In the genomic region with DNA sequence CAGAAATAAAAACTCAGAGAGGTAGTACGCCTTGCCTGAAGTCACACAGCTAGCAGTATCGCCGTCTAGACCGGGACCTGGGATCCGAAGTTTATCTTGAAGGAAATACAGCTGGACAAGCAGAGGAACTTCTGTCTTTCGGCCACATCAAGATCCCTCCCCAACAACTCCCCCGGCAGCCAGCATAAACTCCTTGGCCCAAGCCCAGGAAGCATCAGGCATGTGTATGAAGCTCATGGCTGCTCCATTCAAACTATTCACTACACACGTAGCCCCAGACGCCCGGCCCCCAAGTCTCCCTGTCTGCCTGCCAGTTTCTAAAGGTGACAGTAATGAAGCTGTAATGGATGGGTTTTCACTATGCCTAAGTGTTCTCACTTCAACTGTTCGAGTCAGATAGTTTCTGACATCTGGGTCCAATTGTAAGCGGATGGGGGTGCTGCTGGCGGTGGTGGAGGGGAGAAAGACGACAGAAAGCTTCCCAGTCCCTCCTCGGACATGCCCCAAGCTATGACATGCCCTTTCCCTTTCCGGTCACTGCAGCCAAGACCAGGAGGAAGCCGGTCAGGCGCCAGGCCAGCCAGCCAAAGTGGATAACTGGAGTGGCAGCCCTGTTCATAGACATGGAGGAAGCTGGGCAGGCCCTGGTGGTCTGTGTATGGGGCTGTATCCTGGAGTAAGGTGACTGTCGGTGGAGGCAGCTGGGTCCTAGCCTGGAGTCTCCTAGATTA, we compare ENCODE assay signal across 10 mouse cellular contexts. TPM values are rescaled to one million over a fixed set of nuclear protein-coding genes. Genes with fewer than 3 reads are reported as not detected.
DNase-seq lines count a peak whose midpoint lies in the region; ATAC-seq and TF ChIP-seq lines count a peak whose summit lies in the region.
"Had no signal": no experiment of that assay in that cellular context is flagged by ENCODE, and none has a peak within 500 bp of the region (broad histone marks: within the 10 kb centered on the region; RNA-seq: fewer than 3 reads in every experiment).

No protein-coding gene starts in this region.

- H3K4me3 ChIP-seq in left cerebral cortex, adult 2 months, result no peak overlapping the region
- H3K4me3 ChIP-seq in embryonic facial prominence, embryonic 11.5 days (ENCODE audit: low read depth, low read length), result no peak overlapping the region
- H3K4me3 ChIP-seq in cerebellum, adult 2 months (replicated peaks; ENCODE audit: insufficient read depth, low read depth, low read length), result no peak overlapping the region
- H3K4me3 ChIP-seq: limb, embryonic 15.5 days had no signal

- ATAC-seq in embryonic facial prominence, embryonic 11.5 days (replicated peaks; ENCODE audit: insufficient number of reproducible peaks, low FRiP score, low TSS enrichment, low read depth), result no peak

- H3K36me3 ChIP-seq in embryonic facial prominence, embryonic 11.5 days (replicated peaks; ENCODE audit: control insufficient read depth, insufficient read depth, low read depth, low read length), result no peaks in the 10 kb centered on the region
- H3K36me3 ChIP-seq: limb, embryonic 15.5 days had no signal

- H3K9ac ChIP-seq in embryonic facial prominence, embryonic 11.5 days (replicated peaks; ENCODE audit: low read length), result peak overlapping the region; percentile 6; the same call in 1 of the 2 replicates
- H3K9ac ChIP-seq: limb, embryonic 15.5 days had no signal

- whole genome bisulfite sequencing in embryonic facial prominence, embryonic 11.5 days, result 38% methylated on average over 19 of the region's 19 CpGs
- WGBS in cerebellum, adult 2 months, result 14% methylated on average over 19 of the region's 19 CpGs

- no peaks in the 10 kb centered on the region for H3K27me3 ChIP-seq in embryonic facial prominence, embryonic 11.5 days (ENCODE audit: control insufficient read depth, insufficient read depth, low read length)
- H3K27me3 ChIP-seq in cerebellum, adult 2 months (ENCODE audit: control insufficient read depth, insufficient read depth, low read length), result no peaks in the 10 kb centered on the region; the same call in 1 of the 2 replicates
- H3K27me3 ChIP-seq: limb, embryonic 15.5 days had no signal

- no peak for TF ChIP-seq CTCF in left cerebral cortex, adult 2 months (IDR thresholded peaks at IDR 0.05)
- TF ChIP-seq CTCF in cerebellum, adult 2 months (IDR thresholded peaks at IDR 0.05; ENCODE audit: borderline replicate concordance, insufficient read depth, low read depth, low read length), result no peak

- H3K4me1 ChIP-seq in embryonic facial prominence, embryonic 11.5 days (ENCODE audit: control insufficient read depth, insufficient read depth, low read length), result no peaks in the 10 kb centered on the region; the same call in 1 of the 2 replicates
- H3K4me1 ChIP-seq in cerebellum, adult 2 months (ENCODE audit: control insufficient read depth, insufficient read depth, low read length), result no peaks in the 10 kb centered on the region

- no peaks in the 10 kb centered on the region for H3K9me3 ChIP-seq in embryonic facial prominence, embryonic 11.5 days (replicated peaks; ENCODE audit: control insufficient read depth, low read length)
- H3K9me3 ChIP-seq: limb, embryonic 15.5 days had no signal

- intact Hi-C loops in left cerebral cortex, postnatal 14 days (cut with DNase I), result no loop called here
- intact Hi-C loops in left cerebral cortex, adult 2 months (cut with DNase I), result no loop called here
- intact Hi-C loops in heart, postnatal 36 days (cut with DNase I), result no loop called here

- H3K4me2 ChIP-seq in embryonic facial prominence, embryonic 11.5 days (ENCODE audit: low read depth, low read length), result no peak overlapping the region
- H3K4me2 ChIP-seq: limb, embryonic 15.5 days had no signal

- no peak for TF ChIP-seq POLR2A in cerebellum, adult 2 months (IDR thresholded peaks at IDR 0.05; ENCODE audit: borderline replicate concordance, insufficient read depth, low read length)

- peak; percentile 5 to 13 for DNase-seq in left cerebral cortex, postnatal 14 days (ENCODE audit: low spot score in 2 of 2)
- no peak for DNase-seq in left cerebral cortex, adult 2 months (ENCODE audit: extremely low spot score in 1 of 2, low spot score in 2 of 2)
- peak; percentile 29 for DNase-seq in embryonic facial prominence, embryonic 11.5 days (ENCODE audit: low spot score)
- DNase-seq in heart, postnatal 36 days, result peak; percentile 31 to 44
- peak; percentile 87 for DNase-seq in lung, postnatal 10 days
- DNase-seq in layer of hippocampus, postnatal 14 days (ENCODE audit: low spot score in 2 of 2), result no peak
- DNase-seq in cerebellum, adult 18-20 months, result no peak
- no peak for DNase-seq in cerebellum, adult 2 months

- H3K27ac ChIP-seq in left cerebral cortex, adult 2 months, result no peak overlapping the region
- no peak overlapping the region for H3K27ac ChIP-seq in embryonic facial prominence, embryonic 11.5 days (replicated peaks; ENCODE audit: low read depth, low read length)
- H3K27ac ChIP-seq in cerebellum, adult 2 months (ENCODE audit: insufficient read depth, low read length), result no peak overlapping the region
- H3K27ac ChIP-seq: limb, embryonic 15.5 days had no signal

RNA-seq across cellular contexts. Expression of a gene that starts 45.1 kb away (rescaled TPM):
- total RNA-seq in left cerebral cortex, postnatal 14 days (2021), result 1 to 10 TPM; 2.4 TPM
- 1 to 10 TPM; 1.4 to 1.5 TPM for total RNA-seq in left cerebral cortex, adult 2 months (2021)
- 4.3 and 4.6 TPM in 2 replicates for polyA plus RNA-seq in embryonic facial prominence, embryonic 11.5 days (2014; fragmentation: Nextera tagmentation; extraction: Ambion mirVana)
- total RNA-seq in heart, postnatal 36 days (2021), result under 1 TPM; 0.65 to 0.97 TPM
- 1 to 10 TPM; 1.7 to 2.4 TPM for total RNA-seq in layer of hippocampus, postnatal 14 days (2021)
- polyA plus RNA-seq in cerebellum, adult 2 months (2012; rRNA removed), result 1.8 and 2.7 TPM in 2 replicates
- total RNA-seq: MEL had no signal

Comparison
In these comparisons a context has a peak if more than half of its experiments do, and no peak if none do; other contexts are left out.
1. DNase-seq: peak in left cerebral cortex, postnatal 14 days (2 of 2), embryonic facial prominence, embryonic 11.5 days (single experiment), heart, postnatal 36 days (2 of 2) and lung, postnatal 10 days (single experiment); none in left cerebral cortex, adult 2 months (0 of 2), layer of hippocampus, postnatal 14 days (0 of 2), cerebellum, adult 18-20 months (0 of 2) and cerebellum, adult 2 months (0 of 2).